Mouse (Mus musculus): ENCODE data around the gene Rasgrp3. TPM values are rescaled to one million over a fixed set of nuclear protein-coding genes. Genes with fewer than 3 reads are reported as not detected.

Rasgrp3 gene
- polyA plus RNA-seq, 1 experiment from 2014 or later: 32.1 TPM

DNA sequence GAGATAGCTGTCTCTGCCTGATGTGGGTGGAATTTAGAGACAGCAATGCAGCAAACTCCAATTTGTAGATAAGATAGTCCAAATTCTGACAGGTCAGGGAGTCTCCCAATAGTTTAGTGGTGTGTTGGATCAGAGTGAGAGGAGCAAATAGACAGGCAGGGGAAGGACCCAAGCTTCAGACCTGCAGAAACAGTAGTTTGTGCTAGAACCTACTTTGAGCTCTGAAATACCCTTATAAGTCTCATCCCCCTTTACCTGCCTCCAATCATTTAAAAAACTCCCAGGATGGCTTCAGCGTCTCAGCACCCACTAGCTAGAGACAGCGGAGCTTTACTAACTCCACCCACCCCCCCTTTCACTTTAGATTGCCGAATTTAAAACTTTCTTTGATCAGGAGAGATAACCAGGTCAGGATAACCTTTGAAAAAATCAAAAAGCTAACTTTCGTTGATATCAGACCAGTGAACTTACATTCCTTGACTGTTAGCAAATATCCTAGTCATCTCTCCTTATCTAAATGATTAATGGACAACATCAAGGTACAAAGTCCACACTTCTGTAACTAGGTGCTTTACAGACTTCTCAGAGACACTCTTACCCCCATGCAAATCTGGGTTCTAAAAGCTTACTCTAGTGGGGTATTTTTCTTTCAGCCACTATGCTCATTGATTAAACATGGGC is 41.2 kb downstream of the Rasgrp3 start:
- H3K9me3 ChIP-seq (ENCODE audit: low read length): no peaks in the 10 kb centered on the region
- 21% methylated on average over 4 of the region's 4 CpGs for WGBS
- H3K27ac ChIP-seq (ENCODE audit: low read length): no peak overlapping the region
- no peaks in the 10 kb centered on the region for H3K36me3 ChIP-seq (ENCODE audit: insufficient read depth, low read length)
- DNase-seq (ENCODE audit: low spot score) (no peak), ATAC-seq (no peak)
- H3K4me1 ChIP-seq (ENCODE audit: insufficient read depth, low read depth, low read length): peaks cover 9% of the 10 kb centered on the region; the same call in 1 of the 2 replicates
- H3K9ac ChIP-seq (replicated peaks; ENCODE audit: low read depth): no peak overlapping the region
- no peak overlapping the region for H3K4me3 ChIP-seq (ENCODE audit: low read depth, low read length)
- H3K4me2 ChIP-seq (replicated peaks; ENCODE audit: low read depth, low read length): no peak overlapping the region
- no peaks in the 10 kb centered on the region for H3K27me3 ChIP-seq (replicated peaks; ENCODE audit: insufficient read depth, low read length)
- TF ChIP-seq CTCF (IDR thresholded peaks at IDR 0.05) (no peak), EP300 (IDR thresholded peaks at IDR 0.05) (no peak)

DNA sequence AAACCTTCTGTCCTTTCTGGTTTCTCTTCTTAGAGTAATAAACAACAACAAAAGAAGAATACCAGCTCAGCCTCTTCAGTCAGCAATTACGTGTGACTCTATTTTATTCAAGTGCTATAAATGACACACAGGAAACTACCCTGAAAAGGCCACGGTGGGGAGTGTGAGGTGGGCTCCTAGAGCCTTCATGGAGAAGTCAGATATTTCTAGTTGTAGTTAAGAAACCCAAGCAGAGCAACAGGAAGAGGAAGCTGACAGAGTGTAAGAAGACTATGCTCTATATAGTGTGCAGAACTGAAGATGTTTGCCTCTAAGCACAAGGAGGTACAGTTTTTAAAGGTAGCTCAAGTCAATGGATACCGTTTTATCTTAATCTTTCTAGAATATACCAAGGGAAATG is 42.0 kb downstream of the Rasgrp3 start:
- Histone ChIP-seq H3K9me3 (ENCODE audit: low read length) (no peaks in the 10 kb centered on the region), H3K27me3 (replicated peaks; ENCODE audit: insufficient read depth, low read length) (no peaks in the 10 kb centered on the region), H3K4me2 (replicated peaks; ENCODE audit: low read depth, low read length) (no peak overlapping the region), H3K27ac (ENCODE audit: low read length) (no peak overlapping the region), H3K4me3 (ENCODE audit: low read depth, low read length) (no peak overlapping the region), H3K4me1 (ENCODE audit: insufficient read depth, low read depth, low read length) (peaks cover 2% of the 10 kb centered on the region; the same call in 1 of the 2 replicates), H3K36me3 (ENCODE audit: insufficient read depth, low read length) (no peaks in the 10 kb centered on the region), H3K9ac (replicated peaks; ENCODE audit: low read depth) (no peak overlapping the region)
- TF ChIP-seq EP300 (IDR thresholded peaks at IDR 0.05) (no peak), CTCF (IDR thresholded peaks at IDR 0.05) (no peak)
- WGBS: 54% methylated on average over 3 of the region's 3 CpGs
- DNase-seq (ENCODE audit: low spot score): no peak
- ATAC-seq: no peak

- no peaks in the 10 kb centered on the region for H3K4me1 ChIP-seq (ENCODE audit: insufficient read depth, low read depth, low read length)
- no peak overlapping the region for H3K4me2 ChIP-seq (replicated peaks; ENCODE audit: low read depth, low read length)
- H3K9ac ChIP-seq (replicated peaks; ENCODE audit: low read depth): no peak overlapping the region
- WGBS: 47% methylated on average over 1 of the region's 1 CpGs
- TF ChIP-seq CTCF (IDR thresholded peaks at IDR 0.05): no peak
- no peak for TF ChIP-seq EP300 (IDR thresholded peaks at IDR 0.05)
- H3K4me3 ChIP-seq (ENCODE audit: low read depth, low read length): no peak overlapping the region
- no peak overlapping the region for H3K27ac ChIP-seq (ENCODE audit: low read length)
- H3K27me3 ChIP-seq (replicated peaks; ENCODE audit: insufficient read depth, low read length): no peaks in the 10 kb centered on the region
- no peaks in the 10 kb centered on the region for H3K9me3 ChIP-seq (ENCODE audit: low read length)
- no peak for ATAC-seq
- H3K36me3 ChIP-seq (ENCODE audit: insufficient read depth, low read length): no peaks in the 10 kb centered on the region
- no peak for DNase-seq (ENCODE audit: low spot score)
These were observed 43.1 kb downstream of the Rasgrp3 start for GRCm38 (mm10) chr17:75478836-75479235.

DNA sequence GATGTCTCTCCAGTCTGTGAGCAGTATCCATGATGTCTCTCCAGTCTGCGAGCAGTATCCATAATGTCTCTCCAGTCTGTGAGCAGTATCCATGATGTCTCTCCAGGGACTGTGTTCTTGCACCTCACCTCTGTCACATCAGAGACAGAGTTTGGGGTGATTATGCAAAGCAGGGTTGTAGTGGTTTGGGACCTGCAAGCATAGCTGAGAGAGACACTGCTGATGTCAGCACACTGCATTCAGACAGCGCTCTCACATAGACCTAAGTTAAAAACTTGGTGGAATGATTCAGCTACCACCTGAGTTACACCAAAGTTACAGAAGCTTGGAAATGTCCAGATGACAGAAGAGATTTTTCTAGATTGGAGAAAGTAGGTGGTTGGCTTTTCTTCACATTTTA is 44.0 kb downstream of the Rasgrp3 start:
- no peak for DNase-seq (ENCODE audit: low spot score)
- no peak for TF ChIP-seq EP300 (IDR thresholded peaks at IDR 0.05)
- TF ChIP-seq CTCF (IDR thresholded peaks at IDR 0.05): no peak
- H3K36me3 ChIP-seq (ENCODE audit: insufficient read depth, low read length): no peaks in the 10 kb centered on the region

DNA sequence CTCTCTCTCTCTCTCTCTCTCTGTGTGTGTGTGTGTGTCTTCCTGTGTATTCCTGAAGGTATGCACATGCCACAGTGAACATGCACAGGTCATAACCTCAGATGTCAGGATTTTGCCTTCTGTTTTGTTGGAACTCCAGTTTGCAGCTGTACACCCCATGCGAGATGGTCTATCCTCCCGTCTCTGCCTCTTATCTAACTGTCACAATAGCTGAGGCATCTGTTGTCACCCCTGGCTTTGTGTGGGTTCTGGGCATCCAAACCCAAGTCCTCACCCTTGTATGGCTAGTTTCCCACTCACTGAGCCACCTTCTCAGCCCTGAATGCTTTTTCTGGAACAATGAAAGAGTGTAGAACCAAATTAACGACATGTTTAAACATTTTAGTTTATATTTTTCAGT is 44.7 kb downstream of the Rasgrp3 start:
- 68% methylated on average over 3 of the region's 3 CpGs for WGBS
- no peak for TF ChIP-seq EP300 (IDR thresholded peaks at IDR 0.05)

More for the DNA sequence above, 44.0 kb downstream of the Rasgrp3 start:
- no peaks in the 10 kb centered on the region for H3K27me3 ChIP-seq (replicated peaks; ENCODE audit: insufficient read depth, low read length)
- no peaks in the 10 kb centered on the region for H3K9me3 ChIP-seq (ENCODE audit: low read length)
- no peaks in the 10 kb centered on the region for H3K4me1 ChIP-seq (ENCODE audit: insufficient read depth, low read depth, low read length)
- no peak overlapping the region for H3K9ac ChIP-seq (replicated peaks; ENCODE audit: low read depth)
- no peak overlapping the region for H3K4me3 ChIP-seq (ENCODE audit: low read depth, low read length)
- no peak overlapping the region for H3K4me2 ChIP-seq (replicated peaks; ENCODE audit: low read depth, low read length)
- ATAC-seq: no peak
- 88% methylated on average over 2 of the region's 2 CpGs for WGBS
- no peak overlapping the region for H3K27ac ChIP-seq (ENCODE audit: low read length)

DNA sequence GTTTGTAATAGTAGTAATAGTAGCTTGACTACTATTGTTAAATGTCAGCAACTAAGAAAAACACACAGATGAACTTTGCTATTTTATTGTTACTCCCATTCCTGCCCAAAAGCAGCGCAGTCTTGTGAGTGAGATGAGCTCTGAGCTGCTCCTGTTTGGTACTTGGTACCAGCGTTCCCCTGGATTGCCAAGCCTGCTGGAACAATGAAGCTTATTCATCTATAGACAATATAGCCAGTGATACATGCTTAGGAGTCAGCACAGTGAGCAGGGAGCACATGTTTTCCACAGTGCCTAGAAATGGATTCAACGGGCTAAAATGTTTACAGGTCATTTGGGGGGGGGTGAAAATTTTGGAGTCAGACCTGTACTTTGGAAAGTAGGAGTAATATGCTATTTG is 50.5 kb downstream of the Rasgrp3 start:
- Histone ChIP-seq H3K4me1 (ENCODE audit: insufficient read depth, low read depth, low read length) (no peaks in the 10 kb centered on the region), H3K4me2 (replicated peaks; ENCODE audit: low read depth, low read length) (no peak overlapping the region), H3K27me3 (replicated peaks; ENCODE audit: insufficient read depth, low read length) (no peaks in the 10 kb centered on the region), H3K9ac (replicated peaks; ENCODE audit: low read depth) (no peak overlapping the region), H3K4me3 (ENCODE audit: low read depth, low read length) (no peak overlapping the region), H3K36me3 (ENCODE audit: insufficient read depth, low read length) (no peaks in the 10 kb centered on the region), H3K9me3 (ENCODE audit: low read length) (no peaks in the 10 kb centered on the region), H3K27ac (ENCODE audit: low read length) (no peak overlapping the region)
- 78% methylated on average over 3 of the region's 3 CpGs for WGBS
- ATAC-seq (no peak), DNase-seq (ENCODE audit: low spot score) (no peak)
- TF ChIP-seq EP300 (IDR thresholded peaks at IDR 0.05): no peak
- TF ChIP-seq CTCF (IDR thresholded peaks at IDR 0.05): no peak

More for the DNA sequence above, 44.7 kb downstream of the Rasgrp3 start:
- H3K4me1 ChIP-seq (ENCODE audit: insufficient read depth, low read depth, low read length): no peaks in the 10 kb centered on the region
- ATAC-seq (no peak), DNase-seq (ENCODE audit: low spot score) (no peak)
- no peak overlapping the region for H3K4me2 ChIP-seq (replicated peaks; ENCODE audit: low read depth, low read length)
- no peaks in the 10 kb centered on the region for H3K27me3 ChIP-seq (replicated peaks; ENCODE audit: insufficient read depth, low read length)
- H3K36me3 ChIP-seq (ENCODE audit: insufficient read depth, low read length): no peaks in the 10 kb centered on the region
- no peak overlapping the region for H3K4me3 ChIP-seq (ENCODE audit: low read depth, low read length)
- no peak overlapping the region for H3K9ac ChIP-seq (replicated peaks; ENCODE audit: low read depth)
- no peaks in the 10 kb centered on the region for H3K9me3 ChIP-seq (ENCODE audit: low read length)
- no peak overlapping the region for H3K27ac ChIP-seq (ENCODE audit: low read length)

Measured in lung, postnatal 0 days (tissue).